Mouse (Mus musculus) E14TG2a.4 (cell line): ENCODE data around the gene Gm49405.
"Not testable (repeated sequence)": the region's sequence is repeated elsewhere in the genome, so short reads cannot be mapped to it uniquely, and the experiment has no call there.

Experiments used
- H3K27me3 ChIP-seq: 2 replicates; pipeline ENCODE4 v1.6.1; 2014; ENCODE audit warnings: low read length, control low read depth; ENCODE audit not compliant: insufficient read depth
- H3K36me3 ChIP-seq: 2 replicates; pipeline ENCODE4 v1.6.1; 2014; ENCODE audit warnings: low read length, control low read depth; ENCODE audit not compliant: insufficient read depth
- H3K4me1 ChIP-seq: replicated peaks from 2 replicates; pipeline ENCODE4 v1.6.1; 2014; ENCODE audit warnings: low read depth, low read length, control low read depth
- H3K4me3 ChIP-seq: replicated peaks from 2 replicates; pipeline ENCODE4 v1.5.1; 2014; ENCODE audit warnings: mild to moderate bottlenecking, low read length
- H3K9me3 ChIP-seq: 2 replicates; pipeline ENCODE4 v1.6.1; 2014; ENCODE audit warnings: low read length, control low read depth
- CTCF ChIP-seq: conservative IDR thresholded peaks from 2 replicates; pipeline ENCODE4 v1.5.1; 2014; ENCODE audit warnings: low read length
- NANOG ChIP-seq: IDR thresholded peaks from 2 replicates; pipeline ENCODE4 v1.6.1; 2014; ENCODE audit warnings: borderline replicate concordance, low read length, mixed read lengths
- POU5F1 ChIP-seq: IDR thresholded peaks from 2 replicates; pipeline ENCODE4 v1.6.1; 2014; ENCODE audit warnings: low read length, borderline replicate concordance

Gm49405 gene

DNA sequence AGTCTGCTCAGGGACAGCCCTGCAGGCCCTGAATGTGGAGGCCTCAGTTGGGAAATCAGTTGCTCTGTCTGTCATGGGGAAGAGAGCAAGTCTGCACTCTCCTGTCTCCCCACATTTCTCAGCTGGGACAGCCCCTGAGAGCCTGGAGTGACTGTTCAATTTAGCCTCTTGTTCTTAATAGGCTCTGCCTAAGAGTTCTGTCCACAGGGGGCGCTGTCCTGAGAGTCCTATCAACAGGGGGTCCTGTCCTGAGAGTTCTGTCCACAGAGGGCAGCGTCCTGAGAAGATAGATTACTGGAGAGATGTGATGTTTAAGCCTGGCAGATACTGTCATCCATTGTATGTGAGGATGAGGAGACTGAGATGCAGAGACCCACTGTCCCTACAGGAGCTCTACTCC lies 38.0 kb upstream of the Gm49405 start:
- Histone ChIP-seq H3K4me1 (no peaks in the 10 kb centered on the region), H3K9me3 (no peaks in the 10 kb centered on the region), H3K4me3 (no peak overlapping the region), H3K27me3 (peaks cover 5% of the 10 kb centered on the region; the same call in 1 of the 2 replicates), H3K36me3 (no peaks in the 10 kb centered on the region)
- TF ChIP-seq POU5F1 (no peak), NANOG (no peak), CTCF (peak; percentile 41)

DNA sequence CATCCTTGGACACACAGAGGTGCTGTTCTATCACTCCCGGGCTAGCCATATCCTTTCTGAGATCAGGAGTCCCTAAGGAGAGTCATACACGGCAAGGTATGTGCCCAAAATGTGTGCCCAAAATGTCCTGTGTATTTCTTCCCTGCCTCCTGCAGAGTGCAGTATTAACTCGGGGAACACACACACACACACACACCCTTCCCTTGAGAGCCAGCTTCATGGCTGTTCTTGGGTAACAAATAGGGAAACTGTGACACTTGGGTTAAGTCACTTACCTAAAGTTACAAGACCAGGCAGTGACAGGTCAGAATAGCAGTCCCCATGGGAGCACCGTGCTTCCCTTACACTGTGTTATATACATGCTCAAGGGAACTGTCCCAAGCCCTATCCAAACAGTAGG lies 36.4 kb upstream of the Gm49405 start:
- Histone ChIP-seq H3K4me1 (no peaks in the 10 kb centered on the region), H3K27me3 (no peaks in the 10 kb centered on the region), H3K9me3 (no peaks in the 10 kb centered on the region), H3K36me3 (no peaks in the 10 kb centered on the region), H3K4me3 (no peak overlapping the region)
- TF ChIP-seq NANOG = no peak
- no peak for TF ChIP-seq CTCF

DNA sequence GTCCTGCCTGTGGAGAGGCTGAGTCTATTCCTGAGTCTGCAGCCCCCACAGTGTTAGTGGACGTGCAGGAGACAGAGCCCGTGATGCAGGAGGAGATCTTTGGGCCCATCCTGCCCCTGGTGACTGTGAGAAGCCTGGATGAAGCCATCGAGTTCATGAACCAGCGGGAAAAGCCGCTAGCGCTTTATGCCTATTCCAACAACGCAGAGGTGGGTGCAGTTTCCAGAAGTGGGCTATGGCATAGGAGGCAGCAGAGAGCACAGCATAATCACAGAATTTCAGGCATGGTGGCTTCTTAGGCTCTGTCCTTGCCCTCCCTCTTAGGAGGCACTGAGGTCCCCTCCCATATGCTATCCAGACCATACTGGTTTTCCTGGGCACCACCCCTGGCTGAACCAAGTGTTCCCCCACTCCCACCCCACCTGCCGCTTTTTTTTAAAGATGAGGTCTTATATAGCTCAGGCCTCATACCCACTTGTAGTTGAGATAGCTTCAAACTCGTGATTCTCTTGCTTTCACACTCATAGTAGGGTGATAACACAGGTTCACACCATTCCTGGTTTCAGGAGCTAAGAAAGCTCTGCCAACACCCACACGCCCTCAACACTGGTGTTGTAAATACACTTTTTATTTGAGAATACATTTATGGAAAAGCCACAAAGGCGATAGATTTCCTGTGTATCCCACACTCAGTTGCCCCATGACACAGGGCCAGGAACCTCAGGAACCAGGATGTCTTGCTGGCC lies 33.9 kb upstream of the Gm49405 start:
- TF ChIP-seq NANOG (no peak), CTCF (no peak; the same call in 1 of the 2 replicates), POU5F1 (no peak)
- Histone ChIP-seq H3K4me3 (no peak overlapping the region), H3K27me3 (peaks cover 6% of the 10 kb centered on the region; the same call in 1 of the 2 replicates), H3K4me1 (peaks cover 6% of the 10 kb centered on the region; the same call in 1 of the 2 replicates), H3K9me3 (no peaks in the 10 kb centered on the region), H3K36me3 (no peaks in the 10 kb centered on the region)

DNA sequence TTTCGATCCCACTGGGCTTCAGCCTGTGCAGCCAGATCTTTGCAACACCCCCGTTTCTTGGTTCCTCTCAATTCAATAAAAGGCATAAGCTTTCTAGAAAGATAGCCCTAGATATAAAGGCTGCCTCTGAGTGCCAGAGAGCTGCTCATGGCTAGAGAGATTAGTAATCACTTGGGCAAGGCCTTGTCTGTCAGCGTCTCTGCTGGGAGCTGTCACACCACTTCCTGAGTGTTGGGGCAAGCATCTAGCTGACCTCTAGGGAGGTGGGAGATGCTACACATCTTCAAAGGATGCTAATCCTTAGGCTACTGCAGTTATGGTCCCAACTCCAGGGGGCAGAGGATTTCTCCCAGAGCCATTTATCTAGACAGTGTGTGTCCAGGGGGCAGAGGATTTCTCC lies 33.2 kb upstream of the Gm49405 start:
- H3K4me3 ChIP-seq = no peak overlapping the region
- H3K36me3 ChIP-seq = no peaks in the 10 kb centered on the region
- no peaks in the 10 kb centered on the region for H3K9me3 ChIP-seq
- H3K27me3 ChIP-seq = peaks cover 6% of the 10 kb centered on the region; the same call in 1 of the 2 replicates
- H3K4me1 ChIP-seq = peaks cover 11% of the 10 kb centered on the region
- no peak for TF ChIP-seq POU5F1
- TF ChIP-seq CTCF = no peak
- TF ChIP-seq NANOG = no peak

DNA sequence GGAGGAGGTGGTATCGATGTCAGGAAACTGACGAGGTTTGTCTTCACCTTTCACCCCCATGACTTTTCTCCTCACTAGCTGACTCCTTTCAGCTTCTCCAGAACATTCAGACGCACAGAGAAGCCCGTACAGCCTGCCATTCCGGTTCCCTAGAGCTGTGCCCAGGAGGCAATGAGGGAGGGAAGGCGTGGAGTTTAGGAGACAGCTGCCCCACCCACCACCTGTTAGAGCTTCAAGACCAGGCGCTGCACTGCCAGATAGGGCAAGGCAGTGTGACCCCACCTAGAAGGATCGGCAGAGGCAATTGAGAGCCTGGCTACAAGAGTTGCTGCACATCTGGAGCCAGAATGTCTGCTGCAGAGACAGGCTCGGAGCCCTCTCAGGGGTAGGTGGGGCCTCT lies 28.2 kb upstream of the Gm49405 start, which contains the start of gene Aldh3b2:
Gene Aldh3b2 (plus strand): TSS at position 100 of the 400 bp plus-strand sequence.
- H3K27me3 ChIP-seq = peaks cover 8% of the 10 kb centered on the region; the same call in 1 of the 2 replicates
- TF ChIP-seq NANOG (no peak), CTCF (no peak), POU5F1 (no peak)
- no peaks in the 10 kb centered on the region for H3K36me3 ChIP-seq
- peak within 1 kb of the TSS; percentile 37; the same call in 1 of the 2 replicates for H3K4me3 ChIP-seq
- H3K4me1 ChIP-seq = peaks cover 23% of the 10 kb centered on the region
- no peaks in the 10 kb centered on the region for H3K9me3 ChIP-seq

DNA sequence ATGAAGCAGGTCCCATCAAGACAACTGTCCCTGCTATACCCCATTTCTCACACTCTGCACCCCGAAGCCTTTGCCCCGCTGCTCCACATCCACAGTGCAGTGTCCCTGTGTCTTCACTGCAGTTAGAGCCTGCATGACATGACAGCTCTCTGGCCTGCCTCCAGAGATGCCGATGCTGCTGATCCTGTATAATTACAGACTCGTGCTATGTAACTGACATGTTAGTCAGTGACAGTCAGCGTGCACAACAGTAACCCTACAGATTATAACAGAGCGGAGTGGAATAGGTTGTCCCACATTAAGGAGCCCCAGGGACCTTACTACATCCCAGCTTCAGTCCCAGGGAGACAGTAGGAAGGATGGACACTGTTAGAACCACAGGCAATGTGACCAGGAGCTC lies 25.8 kb upstream of the Gm49405 start:
- H3K27me3 ChIP-seq, H3K9me3 ChIP-seq, H3K36me3 ChIP-seq, H3K4me3 ChIP-seq: not testable (repeated sequence)
- peaks cover 20% of the 10 kb centered on the region for H3K4me1 ChIP-seq

DNA sequence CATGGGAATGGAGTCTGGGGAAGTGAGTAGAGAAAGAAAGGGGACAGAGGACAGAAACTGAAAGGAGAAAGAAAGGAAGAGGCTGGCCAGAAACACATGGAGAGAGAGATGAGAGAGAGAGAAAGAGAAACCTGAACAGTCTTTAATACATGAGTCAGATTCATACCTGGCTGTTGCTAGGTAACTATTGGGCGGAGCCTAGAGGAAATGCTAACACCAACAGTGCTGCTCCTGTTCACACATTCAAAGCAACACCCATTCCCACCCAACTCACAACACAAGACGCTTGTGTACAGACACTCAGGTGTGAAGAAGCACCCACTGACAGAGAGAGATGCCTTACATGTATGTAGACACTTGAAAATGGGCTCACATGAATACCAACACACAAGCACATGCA lies 24.6 kb upstream of the Gm49405 start:
- no peaks in the 10 kb centered on the region for H3K9me3 ChIP-seq
- H3K36me3 ChIP-seq = no peaks in the 10 kb centered on the region
- H3K27me3 ChIP-seq = 0 out of 2 replicates have a peak, but pooled peaks cover 2% of the 10 kb centered on the region
- TF ChIP-seq NANOG = no peak
- no peak for TF ChIP-seq POU5F1
- TF ChIP-seq CTCF = no peak
- H3K4me1 ChIP-seq = peaks cover 27% of the 10 kb centered on the region
- no peak overlapping the region for H3K4me3 ChIP-seq

DNA sequence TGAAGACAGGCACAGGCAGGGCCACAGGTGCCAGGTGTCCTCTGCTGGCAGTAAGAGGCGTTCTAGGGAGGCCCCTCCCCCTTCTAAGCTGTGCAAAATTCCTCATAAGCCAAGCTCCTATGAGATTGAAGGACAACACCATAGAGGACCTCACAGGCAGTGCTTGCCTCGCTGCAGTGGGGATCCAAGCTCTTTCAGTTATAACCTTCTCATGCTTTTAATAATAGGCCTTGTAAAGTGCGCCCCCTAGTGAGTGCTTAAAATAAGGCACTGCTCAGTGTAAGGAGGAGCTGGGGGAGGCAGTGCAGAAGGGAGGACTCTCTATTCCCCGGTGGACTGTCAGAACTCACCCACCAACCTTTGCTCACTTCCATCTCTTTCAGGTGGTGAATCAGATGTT lies 20.1 kb upstream of the Gm49405 start:
- Histone ChIP-seq H3K36me3 (no peaks in the 10 kb centered on the region), H3K4me3 (no peak overlapping the region), H3K27me3 (no peaks in the 10 kb centered on the region), H3K4me1 (peaks cover 38% of the 10 kb centered on the region), H3K9me3 (no peaks in the 10 kb centered on the region)
- no peak for TF ChIP-seq POU5F1
- TF ChIP-seq CTCF = peak; percentile 95

DNA sequence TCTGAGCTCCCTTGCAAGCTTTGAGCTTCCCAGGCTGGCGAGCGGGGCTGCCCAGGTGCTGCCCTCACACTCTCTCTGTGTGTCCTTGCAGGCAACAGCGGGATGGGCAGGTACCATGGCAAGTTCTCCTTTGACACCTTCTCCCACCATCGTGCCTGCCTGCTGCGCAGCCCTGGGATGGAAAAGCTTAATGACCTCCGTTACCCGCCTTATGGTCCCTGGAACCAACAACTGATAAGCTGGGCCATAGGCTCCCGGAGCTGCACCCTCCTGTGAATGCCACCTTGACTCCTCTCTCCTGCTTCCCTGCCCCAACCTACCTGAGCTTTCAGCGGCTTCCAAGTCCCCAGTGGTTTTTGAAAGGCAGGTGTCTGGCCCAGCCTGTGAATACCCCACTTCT lies 19.5 kb upstream of the Gm49405 start:
- Histone ChIP-seq H3K4me3 (no peak overlapping the region), H3K4me1 (peaks cover 44% of the 10 kb centered on the region), H3K9me3 (no peaks in the 10 kb centered on the region), H3K27me3 (no peaks in the 10 kb centered on the region), H3K36me3 (no peaks in the 10 kb centered on the region)
- TF ChIP-seq CTCF = no peak
- TF ChIP-seq POU5F1 = no peak
- no peak for TF ChIP-seq NANOG
